Mouse (Mus musculus): ENCODE results near the gene Trpm8. TPM values are rescaled to one million over a fixed set of nuclear protein-coding genes. Genes with fewer than 3 reads are reported as not detected.

Gene Trpm8
- total RNA-seq, 1 experiment from 2014 or later = not detected

DNA sequence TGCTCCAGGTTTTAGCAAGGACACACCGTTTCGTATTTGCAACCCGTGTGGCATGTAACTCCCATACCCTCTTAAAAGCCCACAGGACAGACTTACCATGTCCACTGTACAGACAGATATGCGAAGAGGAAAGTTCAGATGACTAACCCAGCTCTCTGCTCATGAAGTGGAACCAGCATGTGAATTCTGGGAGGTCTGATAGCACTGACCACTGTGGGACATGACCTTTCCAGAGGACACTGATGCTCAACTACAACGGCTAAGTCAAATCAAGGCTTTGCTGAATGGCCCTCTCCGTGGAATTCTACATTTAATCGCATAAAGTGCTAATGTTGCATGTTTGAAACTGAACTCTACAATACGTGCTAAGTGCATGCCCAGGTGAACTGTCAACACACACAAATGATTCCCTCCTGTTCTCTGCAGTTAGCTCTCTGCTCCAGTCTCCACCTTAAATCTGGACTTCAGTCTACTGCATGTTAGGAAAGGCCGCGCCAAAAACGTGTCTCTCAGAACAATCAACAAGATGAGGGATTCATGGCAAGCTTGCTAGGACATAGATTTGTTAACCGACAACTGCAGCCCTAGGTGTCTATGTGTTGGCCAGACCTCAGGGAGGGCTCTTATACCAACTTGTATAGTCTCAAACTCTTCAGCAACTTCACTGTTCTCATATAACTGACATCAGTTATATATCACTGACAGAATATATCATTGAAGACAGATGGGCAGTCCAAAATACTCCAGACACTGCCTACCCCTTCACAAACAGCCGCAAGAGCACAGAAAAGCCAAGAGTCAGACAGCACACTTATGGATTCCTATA, 1.6 kb upstream of the Trpm8 start:
- ATAC-seq (replicated peaks in 1 of 2; ENCODE audit: insufficient read depth in 1 of 2, low FRiP score in 2 of 2, low TSS enrichment in 1 of 2, low read depth in 1 of 2, poor library complexity in 2 of 2, severe bottlenecking in 2 of 2) = no peak

DNA sequence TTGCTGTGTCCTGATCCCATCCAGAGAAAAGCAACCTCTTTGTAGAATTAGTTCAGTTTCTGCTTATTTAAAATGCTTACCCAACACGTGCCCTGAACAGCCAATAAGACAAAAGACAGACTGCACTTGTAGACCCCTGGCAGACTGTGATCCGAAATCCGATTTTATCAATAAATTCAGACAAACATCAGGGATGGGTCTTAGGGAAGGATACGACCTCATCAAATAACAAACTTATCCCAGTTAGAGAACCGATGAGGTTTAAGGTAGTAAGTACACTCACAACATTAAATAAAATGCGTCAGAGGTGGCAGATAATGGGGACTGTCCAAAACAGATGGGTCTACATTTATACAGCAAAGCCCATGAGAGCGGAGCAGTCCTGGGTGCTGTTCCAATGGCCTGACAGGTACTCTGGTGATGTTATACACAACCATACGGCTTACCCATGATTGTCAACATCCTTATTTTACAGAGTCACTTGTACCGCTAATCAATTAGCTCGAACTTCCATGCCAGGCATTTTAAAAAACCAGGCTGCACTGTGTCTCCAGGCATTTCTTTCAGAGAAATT, 850 bp upstream of the Trpm8 start:
- peak; percentile 16 to 19; a peak in 3 of 4 replicates for ATAC-seq (replicated peaks in 1 of 2; ENCODE audit: insufficient read depth in 1 of 2, low FRiP score in 2 of 2, low TSS enrichment in 1 of 2, low read depth in 1 of 2, poor library complexity in 2 of 2, severe bottlenecking in 2 of 2)

DNA sequence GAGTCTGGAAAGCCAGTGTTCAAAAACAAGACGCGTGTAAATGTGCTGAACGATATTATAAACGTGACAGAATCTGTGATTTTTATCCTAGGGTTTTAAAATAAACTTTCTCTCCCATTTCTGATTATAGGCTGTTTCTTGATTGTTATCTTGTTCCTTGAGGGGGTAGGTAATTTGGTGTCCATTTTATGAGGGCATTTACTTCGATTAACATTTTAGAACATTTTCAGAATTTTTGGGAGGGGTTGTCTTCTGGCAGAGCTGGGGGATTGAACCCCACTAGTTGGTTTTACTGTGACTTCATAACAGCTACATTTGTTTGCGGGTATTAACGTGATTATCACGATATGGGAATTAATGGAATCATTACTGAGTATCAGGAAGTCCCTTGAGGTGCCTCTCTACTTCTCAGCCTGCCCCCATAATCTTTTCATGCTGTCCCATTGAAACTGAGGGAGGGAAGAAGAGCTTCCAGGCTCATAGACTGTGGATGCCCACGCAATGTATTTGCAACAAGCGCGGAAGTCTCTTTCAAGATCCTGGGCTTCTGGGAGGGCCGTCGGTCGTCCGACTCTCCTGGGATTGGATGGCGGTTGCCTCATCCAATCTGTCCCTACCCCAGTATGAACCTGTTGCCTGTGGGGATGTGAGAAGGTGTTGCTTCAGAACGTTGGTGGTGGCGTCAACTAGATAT, 504 bp downstream of the Trpm8 start:
- ATAC-seq (replicated peaks in 1 of 2; ENCODE audit: insufficient read depth in 1 of 2, low FRiP score in 2 of 2, low TSS enrichment in 1 of 2, low read depth in 1 of 2, poor library complexity in 2 of 2, severe bottlenecking in 2 of 2) = peak; percentile 0 to 1; a peak in 1 of 4 replicates

DNA sequence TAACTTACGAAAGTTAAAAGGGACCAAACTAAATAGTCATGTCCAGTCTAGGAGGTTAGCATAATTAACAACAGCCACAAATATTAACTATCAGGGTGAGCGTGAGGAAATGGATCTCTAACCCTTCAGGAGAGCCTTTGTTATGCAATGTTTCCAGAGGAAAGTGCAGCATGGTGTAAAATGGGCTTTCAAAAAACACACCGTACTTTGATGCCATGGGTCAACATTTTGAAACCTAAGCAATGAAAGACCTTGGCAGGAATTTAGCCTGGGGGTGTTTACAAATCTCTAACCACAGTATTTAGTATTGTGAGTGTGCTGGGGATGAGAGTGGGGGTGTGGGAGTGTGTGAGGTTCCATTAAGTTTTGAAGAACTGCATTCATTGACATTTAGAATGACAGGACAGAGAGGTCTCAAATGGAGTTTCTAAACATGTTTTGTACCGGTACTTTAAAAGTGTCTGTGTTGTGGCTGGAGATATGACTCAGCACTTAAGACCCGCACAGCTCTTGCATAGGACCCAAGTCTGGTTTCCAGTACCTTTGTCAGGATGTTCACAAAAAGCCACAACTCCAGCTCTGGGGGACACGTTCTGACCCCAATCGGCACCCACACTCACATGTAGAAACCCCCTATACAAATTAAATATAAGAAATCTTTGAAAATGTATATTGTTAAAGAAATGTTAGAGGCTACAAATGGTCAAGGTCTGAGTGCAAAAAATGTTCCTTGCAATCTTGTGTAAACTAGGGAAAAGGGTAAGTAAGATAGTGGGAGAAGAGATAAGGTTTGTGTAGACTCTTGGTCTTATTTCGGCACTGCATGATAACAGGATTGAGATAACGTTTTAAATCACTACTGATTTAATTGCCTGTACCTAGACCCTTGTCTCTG, 1.9 kb downstream of the Trpm8 start:
- no peak for ATAC-seq (replicated peaks in 1 of 2; ENCODE audit: insufficient read depth in 1 of 2, low FRiP score in 2 of 2, low TSS enrichment in 1 of 2, low read depth in 1 of 2, poor library complexity in 2 of 2, severe bottlenecking in 2 of 2)

DNA sequence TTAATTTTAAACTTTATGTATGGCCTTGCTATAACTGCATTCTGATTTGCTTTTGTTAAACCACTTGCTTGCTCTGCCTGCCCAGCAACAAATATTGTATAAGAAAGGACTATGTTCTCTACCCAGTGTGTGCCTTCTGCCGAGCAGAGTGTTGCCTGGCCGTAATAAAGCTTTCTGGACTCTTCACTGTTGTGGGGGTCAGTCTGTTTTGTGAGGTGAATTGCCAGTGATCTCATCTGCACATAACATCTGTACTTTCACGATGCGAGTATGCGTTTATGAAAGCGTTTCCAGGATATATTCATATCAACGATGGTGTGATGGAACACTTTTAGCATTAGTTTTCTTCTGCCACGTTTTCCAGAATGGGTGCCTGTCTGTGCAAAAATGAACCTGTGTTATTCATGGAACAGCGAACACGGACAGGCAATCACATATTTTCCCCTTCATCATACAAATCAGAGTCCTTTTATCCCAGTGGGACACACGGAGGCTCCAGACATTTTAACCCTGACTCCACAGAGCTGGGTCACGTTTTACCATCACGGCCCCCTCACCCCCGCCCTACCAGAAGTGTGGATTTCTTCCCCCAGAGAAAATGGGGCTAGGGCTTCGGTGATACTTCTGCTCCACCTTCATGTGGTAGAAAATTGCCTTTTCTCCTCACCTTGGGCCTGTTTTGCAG, 2.7 kb downstream of the Trpm8 start:
- ATAC-seq (replicated peaks in 1 of 2; ENCODE audit: insufficient read depth in 1 of 2, low FRiP score in 2 of 2, low TSS enrichment in 1 of 2, low read depth in 1 of 2, poor library complexity in 2 of 2, severe bottlenecking in 2 of 2) = no peak

DNA sequence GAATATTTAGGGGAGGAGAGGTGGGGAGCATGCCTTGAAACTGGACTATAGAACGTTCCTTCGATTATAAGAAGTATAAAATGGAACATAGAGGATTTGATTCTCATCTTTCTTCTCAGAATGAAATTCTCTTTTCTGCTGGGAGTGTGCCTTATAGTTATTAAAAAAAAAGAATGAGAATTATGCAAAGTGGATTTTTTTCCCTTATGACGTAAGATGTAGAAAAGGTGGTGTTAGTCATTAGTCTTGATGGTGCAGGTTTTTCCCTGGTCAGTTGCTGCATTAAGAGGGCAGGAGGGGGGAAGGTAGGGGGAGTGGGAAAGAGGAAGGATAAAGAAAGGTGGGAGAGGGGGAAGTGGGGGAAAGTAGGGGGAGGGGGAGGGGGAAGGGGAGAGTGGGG, 4.8 kb downstream of the Trpm8 start:
- ATAC-seq (replicated peaks in 1 of 2; ENCODE audit: insufficient read depth in 1 of 2, low FRiP score in 2 of 2, low TSS enrichment in 1 of 2, low read depth in 1 of 2, poor library complexity in 2 of 2, severe bottlenecking in 2 of 2) = no peak

DNA sequence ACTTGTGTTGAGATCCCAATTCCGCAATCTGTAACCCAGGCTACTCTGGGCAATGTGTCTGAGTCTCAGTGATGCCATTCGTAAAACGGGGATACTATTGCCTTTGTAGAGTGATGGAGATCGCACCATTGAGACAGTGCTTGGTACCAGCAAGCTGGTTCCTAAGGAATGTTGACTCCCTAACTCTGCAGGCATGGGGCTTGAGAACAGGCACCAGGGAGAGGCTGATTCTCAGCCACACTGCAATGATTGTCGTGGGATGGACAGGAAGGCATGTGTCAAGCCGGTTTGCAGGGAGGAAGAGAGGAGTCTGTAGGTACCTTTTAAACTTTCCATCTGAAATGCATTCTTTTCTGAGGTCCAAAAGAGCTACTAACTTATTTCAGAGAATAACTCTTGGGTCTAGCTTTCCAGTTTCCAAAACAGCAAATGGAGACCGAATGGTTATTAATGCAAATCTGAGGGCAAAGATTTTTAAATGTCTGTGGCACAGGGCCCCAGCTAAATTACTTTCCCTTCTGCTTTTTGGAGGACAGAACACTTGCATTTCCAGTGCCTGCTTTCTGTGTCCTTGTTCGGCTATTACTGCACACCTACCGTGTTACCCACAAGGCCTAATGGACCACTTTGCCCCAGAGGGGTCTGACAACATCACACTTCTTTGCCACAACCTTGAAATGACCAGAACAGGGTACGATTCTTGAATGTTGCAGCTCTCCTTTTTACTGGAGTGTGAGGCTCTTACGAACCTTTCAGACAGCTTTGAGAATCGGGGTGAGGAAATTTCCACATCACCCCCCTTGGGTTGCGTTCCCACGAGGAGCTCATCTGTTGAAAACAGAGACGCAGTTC, 6.1 kb downstream of the Trpm8 start:
- ATAC-seq (replicated peaks in 1 of 2; ENCODE audit: insufficient read depth in 1 of 2, low FRiP score in 2 of 2, low TSS enrichment in 1 of 2, low read depth in 1 of 2, poor library complexity in 2 of 2, severe bottlenecking in 2 of 2) = no peak

DNA sequence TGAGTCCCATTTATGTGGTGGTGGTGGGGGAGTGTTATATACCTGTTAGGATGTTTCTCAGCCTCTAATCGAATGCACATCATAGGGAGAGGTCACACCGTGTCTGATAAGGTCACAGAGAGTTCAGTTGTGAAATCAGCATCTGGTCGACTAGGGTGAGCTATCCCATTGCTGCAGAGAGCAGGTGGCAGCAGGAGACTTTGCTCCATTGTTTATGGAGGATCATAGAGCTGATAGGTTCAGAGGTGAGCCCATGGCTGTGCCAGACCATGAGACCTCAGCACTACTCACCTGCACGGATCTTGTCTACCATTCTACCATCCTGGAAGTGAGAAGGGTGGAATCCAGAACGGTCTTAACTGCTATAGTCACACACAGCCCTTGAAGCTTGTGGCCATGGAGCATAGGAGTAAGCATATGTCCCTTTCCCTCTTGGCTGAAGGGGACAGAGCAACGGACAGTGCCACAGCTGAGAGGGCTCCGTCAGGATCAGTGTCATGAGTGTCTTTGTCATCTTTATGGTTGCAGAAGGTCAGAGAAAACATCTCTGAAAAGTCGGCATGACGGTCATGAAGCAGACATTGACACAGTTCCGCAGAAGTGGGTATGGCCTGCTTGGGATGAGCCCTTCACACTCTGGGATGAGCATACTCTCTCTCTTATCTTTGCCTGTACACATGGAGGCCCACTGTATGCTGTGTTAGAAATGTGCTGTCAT, 6.9 kb downstream of the Trpm8 start:
- no peak for ATAC-seq (replicated peaks in 1 of 2; ENCODE audit: insufficient read depth in 1 of 2, low FRiP score in 2 of 2, low TSS enrichment in 1 of 2, low read depth in 1 of 2, poor library complexity in 2 of 2, severe bottlenecking in 2 of 2)

DNA sequence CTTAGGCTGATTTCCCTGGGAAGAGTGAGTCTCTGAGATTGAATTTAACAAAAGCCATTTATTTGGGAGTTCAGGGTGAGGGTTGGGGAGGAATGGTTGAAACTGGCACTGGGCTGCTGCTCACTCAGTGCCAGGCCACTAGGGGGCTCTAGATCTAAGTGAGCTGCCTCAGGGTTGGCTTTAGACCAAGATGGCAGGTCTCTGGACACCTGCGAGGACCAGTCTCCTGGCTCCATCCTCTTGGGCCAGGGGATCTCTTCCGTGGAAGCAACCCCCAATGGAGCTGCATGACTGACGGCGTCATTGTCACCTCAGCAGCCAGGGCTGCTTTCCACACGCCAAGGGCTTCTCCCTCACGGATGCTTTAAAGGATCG, 7.5 kb downstream of the Trpm8 start:
- peak; percentile 41 to 43 for ATAC-seq (replicated peaks in 1 of 2; ENCODE audit: insufficient read depth in 1 of 2, low FRiP score in 2 of 2, low TSS enrichment in 1 of 2, low read depth in 1 of 2, poor library complexity in 2 of 2, severe bottlenecking in 2 of 2)

DNA sequence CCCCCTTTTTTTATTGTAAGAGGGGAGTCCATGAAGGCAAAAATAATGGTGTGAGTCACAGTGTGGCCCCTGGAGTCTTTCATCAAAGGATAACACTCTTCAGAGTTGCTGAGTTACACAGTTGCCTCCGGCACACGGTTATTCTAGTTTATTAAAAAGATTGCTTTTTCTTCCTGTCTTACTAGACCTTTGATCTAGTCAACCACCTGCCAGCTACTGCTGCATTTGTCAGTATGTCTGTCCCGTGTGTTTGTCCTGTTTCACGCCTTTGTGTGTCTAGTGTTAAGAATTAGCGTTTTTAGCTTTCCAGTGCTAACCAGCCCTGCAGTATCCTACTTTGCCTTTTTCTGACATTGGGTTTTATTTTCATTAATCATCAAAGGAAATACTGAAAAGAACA, 8.2 kb downstream of the Trpm8 start:
- ATAC-seq (replicated peaks in 1 of 2; ENCODE audit: insufficient read depth in 1 of 2, low FRiP score in 2 of 2, low TSS enrichment in 1 of 2, low read depth in 1 of 2, poor library complexity in 2 of 2, severe bottlenecking in 2 of 2) = no peak

DNA sequence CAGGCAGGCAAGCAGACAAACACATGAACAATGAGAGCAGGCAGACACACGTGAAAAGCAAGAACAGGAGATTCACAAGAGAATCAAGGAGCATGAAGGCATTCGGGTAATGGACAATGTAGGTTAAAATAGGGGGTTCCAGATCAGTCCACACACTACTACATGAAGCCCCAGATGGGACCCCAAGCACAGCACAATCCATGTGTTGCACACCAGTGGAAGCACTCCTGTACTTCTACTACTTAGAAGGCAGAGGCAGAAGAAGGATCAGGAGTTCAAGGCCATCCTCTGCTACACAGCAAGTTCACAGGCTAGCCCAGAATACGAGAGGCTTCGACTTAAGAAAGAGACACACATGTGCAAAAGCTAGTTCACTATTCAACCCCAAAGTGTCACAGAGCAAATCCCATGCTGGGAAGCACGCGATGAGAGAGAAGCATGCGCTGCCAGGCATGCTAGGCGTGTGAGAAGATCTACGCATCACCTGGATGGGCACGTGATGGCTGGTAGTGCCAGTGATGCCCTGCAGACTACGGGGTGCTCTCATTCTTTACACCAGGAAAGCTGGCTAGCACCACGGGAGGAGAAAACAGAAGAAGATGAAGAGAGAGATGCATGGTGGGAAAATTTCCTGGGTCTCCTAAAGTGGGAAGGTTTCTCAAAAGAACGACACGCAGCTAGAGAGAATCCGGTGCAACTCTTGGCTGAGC, 8.8 kb downstream of the Trpm8 start:
- no peak for ATAC-seq (replicated peaks in 1 of 2; ENCODE audit: insufficient read depth in 1 of 2, low FRiP score in 2 of 2, low TSS enrichment in 1 of 2, low read depth in 1 of 2, poor library complexity in 2 of 2, severe bottlenecking in 2 of 2)

DNA sequence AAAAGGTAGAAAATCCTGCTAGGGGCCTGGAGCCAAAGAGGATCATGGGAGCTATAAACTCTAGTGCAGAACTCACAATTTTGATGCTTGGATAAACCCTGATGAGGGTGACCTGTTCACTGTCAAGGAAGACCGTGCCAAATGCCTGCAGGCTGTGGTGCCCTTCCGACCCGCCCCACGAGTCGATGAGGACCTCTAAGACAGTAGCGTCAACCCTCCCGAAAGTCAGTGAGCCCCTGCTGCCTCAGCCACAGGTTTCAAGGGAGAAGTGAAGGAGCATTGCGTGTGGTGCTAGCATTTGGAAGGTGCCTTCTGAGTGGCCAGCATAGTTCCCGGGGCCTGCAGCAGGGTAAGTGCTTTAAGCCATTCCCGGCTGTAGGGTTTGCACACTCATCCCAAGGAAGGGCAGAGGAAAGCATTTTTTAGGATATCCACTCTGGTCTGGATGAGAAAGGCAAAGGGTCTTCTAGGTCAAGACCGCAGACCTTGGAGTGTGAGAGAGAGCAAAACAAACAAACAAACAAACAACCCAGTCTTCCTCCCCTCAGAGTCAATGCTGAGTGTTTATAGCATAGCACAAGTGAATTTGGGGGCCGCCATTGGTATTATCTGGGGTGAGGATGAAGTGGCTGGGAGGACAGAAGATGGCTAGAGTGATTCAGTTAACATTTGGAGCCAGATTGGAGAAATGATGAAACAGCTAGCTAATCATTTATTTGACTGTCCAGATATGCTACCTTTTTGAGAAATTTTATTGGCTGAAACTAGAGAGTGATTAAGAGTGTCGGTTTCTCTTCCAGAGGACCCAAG, 9.6 kb downstream of the Trpm8 start:
- ATAC-seq (replicated peaks in 1 of 2; ENCODE audit: insufficient read depth in 1 of 2, low FRiP score in 2 of 2, low TSS enrichment in 1 of 2, low read depth in 1 of 2, poor library complexity in 2 of 2, severe bottlenecking in 2 of 2) = no peak; a peak in 1 of 4 replicates

DNA sequence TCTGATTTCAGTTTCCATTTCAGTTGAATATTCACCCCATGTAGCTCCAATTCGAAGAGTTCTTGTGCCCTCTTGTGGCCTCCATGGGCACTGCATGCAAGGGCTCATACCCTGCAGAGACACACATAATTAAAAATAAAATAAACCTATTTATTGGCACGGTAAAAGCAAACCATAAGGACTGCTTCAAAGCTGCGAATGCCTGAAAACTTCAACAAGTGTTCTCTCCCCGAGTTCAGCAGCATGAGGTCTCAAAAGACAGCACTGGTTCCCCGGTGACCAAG, 10.2 kb downstream of the Trpm8 start:
- peak; percentile 34 to 47 for ATAC-seq (replicated peaks in 1 of 2; ENCODE audit: insufficient read depth in 1 of 2, low FRiP score in 2 of 2, low TSS enrichment in 1 of 2, low read depth in 1 of 2, poor library complexity in 2 of 2, severe bottlenecking in 2 of 2)

DNA sequence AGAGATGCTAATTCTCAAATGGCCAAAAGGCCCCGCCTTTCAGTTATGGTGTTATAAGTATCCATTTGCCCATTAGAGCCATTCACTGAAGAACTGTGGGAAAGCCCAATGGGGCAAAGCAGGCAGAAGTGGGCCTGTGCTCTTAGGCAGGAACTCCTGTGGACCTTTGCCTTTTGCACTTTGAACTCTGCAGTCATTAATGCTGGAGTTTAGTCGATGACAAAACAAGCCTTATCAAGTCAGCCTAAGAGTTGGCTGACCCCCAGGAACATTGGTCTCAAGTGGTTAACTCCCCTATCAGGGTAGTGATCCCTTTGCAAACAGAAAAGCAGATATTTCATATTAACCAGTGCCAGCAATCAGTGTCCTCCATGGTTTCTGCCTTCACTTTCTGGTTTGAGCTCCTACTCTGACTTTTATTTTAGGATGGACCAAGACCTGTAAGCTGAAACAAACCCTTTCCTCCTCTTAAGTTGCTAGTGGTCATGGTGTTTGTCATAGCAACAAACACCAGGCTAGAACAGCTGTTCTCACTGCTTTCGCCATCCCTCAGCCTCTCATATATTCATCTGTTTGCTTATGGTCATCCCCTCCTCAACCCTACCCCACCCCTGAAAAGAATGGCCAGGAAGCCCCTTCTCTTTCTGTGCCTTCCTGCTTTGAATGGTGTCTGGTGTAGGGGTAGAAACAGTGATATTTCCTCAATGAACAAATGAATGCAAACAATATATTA, 10.8 kb downstream of the Trpm8 start:
- ATAC-seq (replicated peaks in 1 of 2; ENCODE audit: insufficient read depth in 1 of 2, low FRiP score in 2 of 2, low TSS enrichment in 1 of 2, low read depth in 1 of 2, poor library complexity in 2 of 2, severe bottlenecking in 2 of 2) = no peak

Data from hematopoietic stem cell, adult 5-6 weeks (primary cell).